Mouse (Mus musculus) liver, adult 2 months (tissue): ENCODE data around the gene Gm5901.

Source experiments
- CTCF ChIP-seq: fragments of 200-500 bp; IDR thresholded peaks from 2 replicates; pipeline ENCODE4 v1.5.1; 2011; ENCODE audit warnings: low read depth, low read length, control low read depth
- POLR2A ChIP-seq: fragments of 200-500 bp; IDR thresholded peaks from 2 replicates; pipeline ENCODE4 v1.6.1; 2011; ENCODE audit warnings: low read length, control low read depth; ENCODE audit not compliant: insufficient read depth; ENCODE audit errors: extremely low read depth

DNA sequence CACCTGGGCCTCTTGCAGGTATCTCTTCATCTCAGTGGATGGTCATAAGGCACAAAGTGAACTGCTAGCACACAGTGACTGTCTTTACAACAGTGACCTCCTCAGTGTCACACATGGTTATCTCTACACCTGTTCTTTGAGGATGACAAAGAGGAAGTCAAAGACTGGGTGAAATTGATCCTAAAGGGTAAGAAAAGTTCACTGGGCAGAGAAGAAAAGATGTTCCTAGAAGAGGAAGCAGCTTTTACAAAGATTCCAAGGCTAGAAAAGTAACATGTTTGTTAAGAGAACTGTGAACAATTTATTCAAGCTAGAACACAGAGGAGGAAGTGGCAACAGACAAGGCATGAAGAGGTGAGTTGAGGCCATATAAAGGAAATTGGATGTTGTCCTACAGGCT lies 21.3 kb downstream of the Gm5901 start:
- TF ChIP-seq CTCF (no peak), POLR2A (no peak)
